Mouse (Mus musculus): ENCODE measurements around the gene Stxbp6.

GRCm38 (mm10) chr12:45067047-45067685, 7.3 kb downstream of the Stxbp6 start:
- TF ChIP-seq CTCF (IDR thresholded peaks at IDR 0.05; ENCODE audit: low read depth, low read length) (no peak), POLR2A (IDR thresholded peaks at IDR 0.05; ENCODE audit: insufficient read depth, low read length) (no peak), EP300 (IDR thresholded peaks at IDR 0.05; ENCODE audit: insufficient read depth, low read depth, low read length) (no peak)
